Mouse (Mus musculus) natural killer cell, adult 2 months (primary cell): Measurements from ENCODE around the gene Vmn1r198.
"Not testable (repeated sequence)": the region's sequence is repeated elsewhere in the genome, so short reads cannot be mapped to it uniquely, and the experiment has no call there.

ENCODE experiments used
- DNase-seq, 2 experiments: peaks; one replicate each; pipeline ENCODE4 v3.0.0; 2022; ENCODE audit warnings: low spot score in 2 of 2

Gene Vmn1r198

DNA sequence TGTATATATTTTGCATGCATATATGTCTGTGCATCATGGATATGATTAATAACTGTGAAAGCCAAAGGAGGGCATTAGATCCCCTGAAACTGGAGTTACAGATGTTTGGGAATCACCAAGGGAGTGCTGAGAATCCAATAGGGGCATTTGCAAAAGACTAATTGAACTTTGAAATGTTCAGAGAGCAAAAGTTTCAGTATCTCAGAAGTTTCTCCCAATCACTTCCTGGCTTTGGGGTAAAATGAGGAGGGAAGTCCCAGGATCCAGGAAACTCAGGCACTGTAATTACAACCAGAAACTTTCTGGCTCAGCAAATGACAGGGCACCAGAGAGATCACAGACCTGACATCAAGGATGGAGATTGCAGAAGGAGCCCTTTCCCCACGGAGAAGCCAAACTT lies at the start of gene Vmn1r198:
Gene Vmn1r198 (plus strand): TSS at position 301 of the 400 bp plus-strand sequence.
- no peak for DNase-seq

DNA sequence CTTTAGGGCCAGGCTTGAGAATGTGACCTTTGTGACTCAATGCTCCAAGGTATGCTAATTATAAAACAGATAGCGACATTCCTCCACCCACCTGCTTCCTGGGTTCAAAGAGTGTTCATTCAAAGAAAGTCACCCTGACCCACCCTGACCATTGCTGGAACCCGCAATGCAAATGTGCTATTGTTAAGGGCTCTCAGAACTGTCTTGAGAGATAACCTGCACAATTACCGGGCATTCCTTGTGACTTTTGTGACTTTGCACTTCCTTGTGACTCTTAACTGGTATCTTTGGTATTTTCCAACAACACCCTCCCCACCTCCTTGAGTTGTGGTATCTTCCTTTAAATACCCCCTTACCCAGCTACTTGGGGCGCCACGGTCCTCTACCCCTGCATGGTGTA lies 42.1 kb upstream of the Vmn1r198 start:
- DNase-seq: not testable (repeated sequence)

DNA sequence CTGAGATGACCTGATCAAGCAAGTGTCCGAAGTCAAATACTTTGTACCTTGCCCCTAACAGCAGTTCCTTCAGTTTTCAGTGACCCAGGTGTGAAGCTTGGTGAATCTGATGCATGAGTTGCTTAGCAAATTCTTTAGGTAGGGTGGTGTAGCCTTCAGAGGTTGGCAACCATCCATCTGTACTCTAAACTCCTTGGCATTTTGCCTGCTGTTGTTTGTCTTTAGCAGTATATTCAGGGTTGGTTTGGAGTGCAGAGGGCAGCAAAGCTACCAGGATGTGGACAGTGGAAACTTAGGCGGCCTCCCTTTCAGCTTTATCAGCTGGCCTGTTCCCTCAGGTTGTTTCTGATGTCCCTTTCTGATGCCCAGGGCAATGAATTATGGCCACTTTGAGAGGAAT lies 34.8 kb upstream of the Vmn1r198 start:
- DNase-seq: no peak

DNA sequence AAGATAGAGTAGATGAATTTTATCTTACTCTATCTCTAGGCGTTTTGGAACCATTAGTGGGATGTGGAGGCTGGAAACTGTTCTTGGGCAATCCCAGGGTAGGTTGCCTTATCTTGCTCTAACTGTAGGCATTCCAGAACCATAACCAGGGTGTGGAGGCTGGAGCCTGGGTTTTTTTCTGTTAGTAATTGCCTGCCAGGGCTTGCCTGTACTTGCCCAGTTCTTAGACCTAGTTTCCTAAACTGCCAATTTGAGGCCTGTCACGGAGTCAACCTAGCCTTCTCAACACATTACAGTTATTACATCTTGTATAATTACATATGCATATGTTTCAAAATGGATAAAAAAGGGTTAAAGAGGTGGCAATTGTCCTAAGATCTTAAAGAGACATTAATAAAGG lies 32.8 kb upstream of the Vmn1r198 start:
- no peak for DNase-seq

DNA sequence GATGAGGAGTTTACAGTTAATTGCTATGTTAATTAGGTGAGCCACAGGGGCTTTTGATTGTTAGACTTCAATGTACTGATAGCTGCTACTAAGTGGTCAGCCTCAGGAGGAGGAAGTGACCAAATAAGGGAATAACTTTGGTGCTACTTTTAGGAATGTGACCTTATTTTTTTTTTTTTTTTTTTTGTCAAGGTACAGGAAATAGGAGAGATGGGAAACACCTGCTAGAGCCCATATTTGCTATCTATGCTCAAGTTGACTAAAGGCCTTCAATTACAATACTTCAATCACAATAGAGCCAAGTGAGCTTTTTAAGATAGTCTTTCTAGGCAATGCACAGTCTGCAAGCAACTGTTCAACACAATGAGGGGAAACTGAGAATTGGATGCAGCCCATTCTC lies 30.1 kb upstream of the Vmn1r198 start:
- DNase-seq: no peak

DNA sequence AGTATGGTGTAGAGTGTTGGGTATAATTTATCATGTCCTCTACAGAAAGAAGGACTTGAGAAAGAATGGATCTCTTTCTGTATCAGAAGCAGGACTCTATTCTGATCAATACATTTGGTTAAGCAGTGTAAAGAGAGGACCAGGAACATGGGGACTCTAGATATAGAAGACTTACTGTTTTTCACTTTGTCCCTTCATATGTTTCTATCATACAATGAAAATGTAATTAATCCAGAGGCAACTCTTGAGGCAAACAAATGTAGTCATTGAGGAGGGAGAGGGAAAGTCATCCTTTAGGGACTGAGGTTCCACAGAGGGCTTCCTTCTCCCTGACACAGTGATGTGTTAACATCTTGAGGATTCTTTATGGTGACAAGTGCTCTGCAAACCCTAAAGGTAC lies 25.9 kb upstream of the Vmn1r198 start, which contains the start of gene Vmn1r197:
Gene Vmn1r197 (plus strand): TSS at position 301 of the 400 bp plus-strand sequence.
- no peak for DNase-seq

DNA sequence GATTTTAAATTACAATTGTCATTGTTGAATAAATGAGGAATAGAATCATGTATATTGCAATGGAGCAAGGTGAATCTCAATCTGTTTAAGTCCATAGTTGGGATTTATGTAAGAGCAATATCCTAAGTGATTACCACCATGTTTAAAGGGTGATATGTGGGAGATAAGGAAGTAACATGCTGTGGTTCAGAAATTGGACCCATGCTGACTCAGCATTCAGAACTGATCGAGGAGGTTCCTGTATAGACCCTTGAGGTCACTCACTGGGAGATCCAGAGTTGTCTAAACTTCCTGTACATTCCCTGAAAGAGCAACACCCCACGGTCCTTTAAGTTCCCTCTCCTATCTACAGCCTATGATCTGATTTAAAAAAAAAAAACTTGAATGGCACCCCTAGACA lies 16.9 kb upstream of the Vmn1r198 start:
- DNase-seq: no peak

DNA sequence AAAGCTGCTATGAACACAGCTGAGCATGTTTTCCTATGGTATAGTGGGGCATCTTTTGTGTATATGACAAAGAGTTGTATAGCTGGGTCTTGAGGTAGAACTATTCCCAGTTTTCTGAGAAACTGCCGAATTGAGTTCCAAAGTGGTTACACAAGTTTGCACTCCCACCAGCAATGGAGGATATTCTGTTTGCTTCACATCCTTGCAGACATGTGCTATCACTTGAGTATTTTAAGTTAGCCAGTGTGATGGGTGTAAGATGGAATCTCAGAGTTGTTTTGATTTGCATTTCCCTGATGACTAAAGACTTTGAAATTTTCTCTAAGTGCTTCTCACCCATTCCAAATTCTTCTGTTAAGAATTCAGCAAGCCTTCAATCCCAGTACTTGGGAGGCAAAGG lies 14.6 kb upstream of the Vmn1r198 start:
- DNase-seq: no peak

DNA sequence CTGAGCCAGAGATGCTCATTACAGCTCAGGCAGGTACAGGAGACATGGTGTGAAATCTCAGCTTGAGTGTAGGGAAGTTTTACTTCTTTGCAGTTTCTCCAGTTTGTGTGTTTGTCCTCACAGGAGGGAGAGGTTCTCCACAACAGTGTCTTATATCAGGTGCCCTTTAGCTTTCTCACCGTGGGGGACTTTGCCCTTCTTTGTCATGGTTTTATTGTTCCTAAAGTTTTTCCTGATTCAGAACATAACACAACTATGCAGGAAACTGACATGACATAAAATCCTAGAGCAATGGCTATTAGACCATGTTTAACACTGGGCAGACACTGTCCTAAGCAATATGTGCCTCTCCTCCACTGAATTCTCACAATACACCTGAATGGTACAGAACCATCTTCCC lies 649 bp downstream of the Vmn1r198 start:
- DNase-seq: no peak

DNA sequence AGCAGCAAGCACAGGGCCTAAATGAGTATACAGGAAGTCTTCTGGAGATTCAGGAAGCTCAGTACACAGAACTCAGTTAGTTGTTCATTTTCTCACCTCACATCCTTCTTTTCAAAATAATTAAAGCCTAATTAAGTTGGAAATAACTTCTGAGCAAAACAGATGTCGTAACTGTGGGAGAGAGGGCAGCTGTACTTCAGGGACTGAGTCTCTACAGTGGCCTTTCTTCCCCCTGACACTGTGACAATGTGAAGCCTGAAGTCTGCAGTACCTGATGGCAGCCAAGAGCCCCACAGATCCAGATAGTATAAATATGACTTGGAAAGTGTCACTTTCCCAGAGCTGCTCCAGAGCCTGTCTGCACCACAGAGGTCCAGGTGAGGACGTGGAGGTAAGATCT lies 29.4 kb downstream of the Vmn1r198 start, which contains the start of gene Vmn1r199:
Gene Vmn1r199 (plus strand): TSS at position 301 of the 400 bp plus-strand sequence.
- DNase-seq: no peak

DNA sequence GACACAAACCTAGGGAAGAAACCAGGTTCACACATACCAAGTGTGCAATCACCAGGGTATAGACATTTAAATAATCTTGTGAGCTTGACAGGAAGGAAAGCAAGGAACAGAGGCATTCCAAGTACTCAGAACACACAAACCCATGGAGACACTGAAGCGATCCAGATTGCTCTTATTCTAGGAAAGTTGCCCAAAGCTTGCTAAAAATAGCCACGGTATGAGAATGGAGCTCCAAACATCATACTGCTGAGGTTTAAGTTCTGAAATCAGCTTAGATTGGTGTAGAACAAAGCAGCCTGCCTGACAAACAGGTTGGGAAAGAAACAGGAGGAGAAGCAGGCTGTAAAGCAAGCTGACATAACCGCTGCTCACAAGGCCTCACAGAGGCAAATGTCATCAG lies 31.0 kb downstream of the Vmn1r198 start:
- not testable (repeated sequence) for DNase-seq

DNA sequence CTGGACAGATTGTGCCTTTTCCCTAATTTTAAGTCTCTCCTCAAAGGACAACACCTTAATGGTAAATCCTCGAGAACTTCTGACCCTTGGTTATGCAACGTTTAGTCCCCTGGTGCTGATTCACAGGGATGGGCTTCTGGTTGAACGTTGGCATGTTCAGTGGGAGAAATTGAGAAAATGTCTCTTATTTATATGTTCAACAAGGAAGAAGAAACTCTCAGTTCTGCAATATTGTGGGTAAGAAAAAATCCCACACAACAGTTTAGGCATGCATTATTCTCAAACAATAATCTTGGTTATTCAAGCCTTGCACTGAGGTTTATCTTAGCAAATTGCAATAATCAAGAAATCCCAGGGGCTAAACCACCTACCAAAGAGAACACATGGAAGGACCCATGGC lies 33.2 kb downstream of the Vmn1r198 start:
- DNase-seq: no peak

DNA sequence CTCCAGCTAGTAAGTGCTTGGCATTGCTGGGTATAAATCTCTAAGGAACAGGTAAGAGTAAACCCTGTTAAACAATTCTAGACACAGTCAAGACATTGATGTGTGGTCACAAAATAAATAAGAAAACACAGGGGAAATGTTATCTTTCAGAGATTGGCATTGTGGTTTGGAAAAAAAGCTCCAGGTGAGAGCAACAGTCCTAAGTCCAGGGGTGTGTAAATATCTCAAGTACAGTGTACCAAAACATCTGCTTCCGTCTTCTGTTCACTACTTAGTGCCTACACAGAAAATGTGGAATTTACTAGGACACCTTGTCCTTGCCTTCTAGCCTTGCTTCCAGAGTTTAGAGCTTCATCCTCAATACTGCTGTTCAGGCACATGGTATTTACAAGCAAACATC lies 36.9 kb downstream of the Vmn1r198 start:
- DNase-seq: no peak

DNA sequence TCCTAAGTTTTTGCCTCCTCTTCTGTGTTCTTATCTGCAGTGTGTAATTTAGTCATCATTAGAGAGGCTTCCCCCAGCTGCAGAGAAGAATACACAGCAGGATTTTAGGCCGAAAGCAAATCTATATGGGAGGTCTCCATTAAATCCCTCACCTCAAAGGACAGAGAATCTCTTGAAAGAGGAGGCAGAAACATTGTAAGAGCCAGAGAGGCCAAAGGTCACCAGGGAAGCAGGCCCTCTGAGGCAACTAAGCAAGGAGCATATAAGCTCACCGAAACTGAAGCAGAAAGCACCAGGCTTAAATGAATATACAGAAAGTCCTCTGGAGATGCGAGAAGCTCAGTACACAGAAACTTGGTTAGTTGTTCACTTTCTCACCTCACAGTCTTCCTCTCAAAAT lies 39.9 kb downstream of the Vmn1r198 start, which contains the start of gene Vmn1r200:
Gene Vmn1r200 (plus strand): TSS at position 301 of the 400 bp plus-strand sequence.
- no peak for DNase-seq

DNA sequence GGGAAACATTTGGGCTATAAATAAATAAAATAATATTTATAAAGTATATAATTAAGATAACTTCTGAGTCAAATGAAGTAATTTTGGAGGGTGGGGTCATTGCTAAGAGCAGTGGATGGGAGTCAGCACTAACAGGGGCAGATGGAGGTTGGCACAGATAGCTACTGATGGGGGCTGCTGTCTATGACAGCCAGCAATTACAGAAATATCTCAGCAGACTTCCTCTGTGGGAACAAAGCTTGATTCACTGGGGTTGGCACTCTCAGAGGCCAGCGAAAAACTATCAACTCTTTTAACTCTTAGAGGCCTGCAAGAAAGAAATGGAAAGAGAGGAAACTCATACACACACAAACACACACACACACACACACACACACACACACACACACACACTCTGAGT lies 52.8 kb downstream of the Vmn1r198 start:
- no peak for DNase-seq
